Mouse (Mus musculus) intestine, embryonic 16.5 days (tissue): ENCODE data around the gene Acnat1. TPM values are rescaled to one million over a fixed set of nuclear protein-coding genes. Genes with fewer than 3 reads are reported as not detected.
"Not testable (repeated sequence)": the region's sequence is repeated elsewhere in the genome, so short reads cannot be mapped to it uniquely, and the experiment has no call there.

ENCODE experiments used
- ATAC-seq: fragments of 200-750 bp; cut with Nextera tagmentation; 2 replicates; pipeline ENCODE4 v1.8.0; 2017; ENCODE audit warnings: moderate TSS enrichment, moderate library complexity
- H3K27ac ChIP-seq: fragments of 300-500 bp; sonication (generic); 2 replicates; pipeline ENCODE4 v1.5.1; 2014; ENCODE audit warnings: mild to moderate bottlenecking, low read length
- H3K27me3 ChIP-seq: fragments of 300-500 bp; sonication (generic); replicated peaks from 2 replicates; pipeline ENCODE4 v1.6.1; 2014; ENCODE audit warnings: low read length, control low read depth, mixed read lengths; ENCODE audit not compliant: control insufficient read depth, insufficient read depth
- H3K36me3 ChIP-seq: fragments of 300-500 bp; sonication (generic); 2 replicates; pipeline ENCODE4 v1.6.1; 2014; ENCODE audit warnings: low read length, control low read depth; ENCODE audit not compliant: control insufficient read depth, insufficient read depth
- H3K4me1 ChIP-seq: fragments of 300-500 bp; sonication (generic); 2 replicates; pipeline ENCODE4 v1.6.1; 2014; ENCODE audit warnings: low read length, control low read depth, mixed read lengths; ENCODE audit not compliant: control insufficient read depth, insufficient read depth
- H3K4me2 ChIP-seq: fragments of 300-500 bp; sonication (generic); 2 replicates; pipeline ENCODE4 v1.6.1; 2014; ENCODE audit warnings: low read depth, low read length, control low read depth
- H3K4me3 ChIP-seq: fragments of 300-500 bp; sonication (generic); 2 replicates; pipeline ENCODE4 v1.5.1; 2014; ENCODE audit warnings: mild to moderate bottlenecking, low read length
- H3K9ac ChIP-seq: fragments of 300-500 bp; sonication (generic); 2 replicates; pipeline ENCODE4 v1.6.1; 2014; ENCODE audit warnings: low read depth, low read length
- H3K9me3 ChIP-seq: fragments of 300-500 bp; sonication (generic); 2 replicates; pipeline ENCODE4 v1.6.1; 2016; ENCODE audit warnings: low read length, control low read depth; ENCODE audit not compliant: control insufficient read depth
- WGBS: fragments of 180-500 bp; shearing (Covaris S2); extraction: QIAGEN DNeasy Blood & Tissue Kit; methylation state at CpG from one replicate; pipeline ENCODE4 v1.1.7; 2014; 5-methylcytosine and 5-hydroxymethylcytosine counted together
- polyA plus RNA-seq: library from polyadenylated mRNA; unstranded; fragments of >200 nt; fragmentation: Nextera tagmentation; extraction: Ambion mirVana; gene quantifications from 2 replicates; pipeline ENCODE4 v1.2.1, GENCODE M21; 2015

Gene Acnat1
- polyA plus RNA-seq, 1 experiment from 2014 or later: 6.8 TPM

DNA sequence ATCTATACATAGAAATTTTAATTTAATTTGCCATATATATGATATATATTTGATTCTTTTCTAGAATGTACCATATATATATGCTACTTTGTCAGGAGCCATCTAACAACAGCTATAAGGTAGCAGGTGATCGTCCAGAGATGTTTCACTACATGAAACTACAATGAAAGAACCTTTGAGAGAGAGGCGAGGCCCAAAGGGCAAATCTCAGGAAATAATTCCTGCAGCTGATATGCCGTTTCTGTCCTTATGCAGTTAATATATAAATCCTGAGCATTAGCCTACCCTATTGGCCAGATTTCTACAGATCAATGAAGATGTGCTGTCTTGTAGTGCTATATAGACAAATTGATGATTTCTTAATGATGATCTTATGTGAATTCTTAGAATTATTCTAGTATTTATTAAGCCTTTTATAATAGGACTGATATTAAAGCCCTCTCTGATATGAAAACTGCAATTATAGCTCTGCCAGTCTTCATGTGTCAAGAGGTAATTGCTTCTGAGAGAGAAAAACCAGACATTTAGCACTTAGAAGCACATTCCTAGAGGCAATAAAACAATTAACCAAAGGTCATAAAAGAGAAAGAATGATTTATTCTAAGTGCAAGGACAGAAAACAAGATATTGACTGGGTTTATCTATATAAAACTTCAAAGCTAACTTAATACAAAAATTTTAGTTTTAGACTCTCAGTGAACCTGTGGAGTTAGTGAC lies 4.1 kb downstream of the Acnat1 start:
- H3K4me1 ChIP-seq: 0 out of 2 replicates have a peak, but pooled peaks cover 2% of the 10 kb centered on the region
- H3K9ac ChIP-seq: no peak overlapping the region
- H3K9me3 ChIP-seq: 0 out of 2 replicates have a peak, but pooled peaks cover 3% of the 10 kb centered on the region
- H3K4me2 ChIP-seq: no peak overlapping the region
- H3K4me3 ChIP-seq: no peak overlapping the region
- no peaks in the 10 kb centered on the region for H3K27me3 ChIP-seq
- WGBS: 56% methylated on average over 3 of the region's 3 CpGs
- no peak overlapping the region for H3K27ac ChIP-seq
- peak; percentile 68 for ATAC-seq
- H3K36me3 ChIP-seq: peaks cover 12% of the 10 kb centered on the region; the same call in 1 of the 2 replicates

GRCm38 (mm10) chr4:49467360-49467759 lies 6.4 kb downstream of the Acnat1 start:
- Histone ChIP-seq H3K27me3 (no peaks in the 10 kb centered on the region), H3K9ac (no peak overlapping the region), H3K27ac (no peak overlapping the region), H3K36me3 (peaks cover 12% of the 10 kb centered on the region; the same call in 1 of the 2 replicates), H3K4me3 (no peak overlapping the region), H3K9me3 (0 out of 2 replicates have a peak, but pooled peaks cover 3% of the 10 kb centered on the region), H3K4me1 (0 out of 2 replicates have a peak, but pooled peaks cover 2% of the 10 kb centered on the region), H3K4me2 (no peak overlapping the region)
- whole genome bisulfite sequencing: 97% methylated on average over 6 of the region's 6 CpGs
- ATAC-seq: no peak

DNA sequence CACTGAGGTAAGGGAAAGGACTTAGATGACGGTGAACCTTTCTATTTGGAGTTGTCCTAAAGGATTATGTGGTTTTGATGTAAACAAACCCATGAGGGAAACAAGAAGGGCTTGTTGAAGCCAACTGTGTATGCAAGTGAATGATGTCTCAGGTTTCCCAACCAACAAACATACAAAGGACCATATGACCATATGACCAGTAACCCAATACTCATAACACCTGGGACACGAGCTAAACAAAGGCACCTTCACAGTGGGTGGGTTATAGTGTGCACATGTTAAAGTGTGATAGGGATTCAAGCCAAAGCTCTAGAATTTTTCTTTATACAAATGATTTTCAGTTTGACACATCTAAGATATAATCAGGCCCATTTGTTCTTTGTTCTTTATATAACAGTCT lies 17.5 kb downstream of the Acnat1 start:
- Histone ChIP-seq H3K27me3 (no peaks in the 10 kb centered on the region), H3K4me1 (no peaks in the 10 kb centered on the region), H3K27ac (no peak overlapping the region), H3K4me2 (no peak overlapping the region), H3K4me3 (no peak overlapping the region), H3K9ac (no peak overlapping the region), H3K36me3 (no peaks in the 10 kb centered on the region), H3K9me3 (no peaks in the 10 kb centered on the region)
- 66% methylated on average over 2 of the region's 2 CpGs for WGBS
- ATAC-seq: no peak

- H3K4me1 ChIP-seq: no peaks in the 10 kb centered on the region
- no peaks in the 10 kb centered on the region for H3K27me3 ChIP-seq
- H3K4me3 ChIP-seq: no peak overlapping the region
- 47% methylated on average over 1 of the region's 1 CpGs for WGBS
- no peak overlapping the region for H3K27ac ChIP-seq
- no peaks in the 10 kb centered on the region for H3K36me3 ChIP-seq
- H3K9ac ChIP-seq: no peak overlapping the region
- no peak overlapping the region for H3K4me2 ChIP-seq
- no peak for ATAC-seq
- H3K9me3 ChIP-seq: no peaks in the 10 kb centered on the region
Observed at GRCm38 (mm10) chr4:49451848-49452551, 21.7 kb downstream of the Acnat1 start.

- not testable (repeated sequence) for H3K9me3 ChIP-seq, H3K27ac ChIP-seq, H3K4me3 ChIP-seq, H3K36me3 ChIP-seq, H3K27me3 ChIP-seq, H3K4me1 ChIP-seq, H3K4me2 ChIP-seq, H3K9ac ChIP-seq
- ATAC-seq: peak; percentile 69
- WGBS: 29% methylated on average over 1 of the region's 1 CpGs
Observed at GRCm38 (mm10) chr4:49451133-49451847, 22.4 kb downstream of the Acnat1 start.

DNA sequence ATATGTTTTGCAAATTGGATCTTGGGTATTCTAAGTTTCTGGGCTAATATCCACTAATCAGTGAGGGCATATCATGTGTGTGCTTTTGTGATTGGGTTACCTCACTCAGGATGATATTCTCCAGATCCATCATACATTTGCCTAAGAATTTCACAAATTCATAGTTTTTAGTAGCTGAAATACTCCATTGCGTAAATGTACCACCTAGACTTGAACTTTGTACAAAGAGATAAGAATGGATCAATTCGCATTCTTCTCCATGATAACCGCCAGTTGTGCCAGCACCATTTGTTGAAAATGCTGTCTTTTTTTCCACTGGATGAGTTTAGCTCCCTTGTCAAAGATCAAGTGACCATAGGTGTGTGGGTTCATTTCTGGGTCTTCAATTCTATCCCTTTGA lies 36.7 kb downstream of the Acnat1 start:
- H3K4me2 ChIP-seq, H3K9me3 ChIP-seq, H3K27ac ChIP-seq, H3K4me3 ChIP-seq, H3K9ac ChIP-seq, H3K36me3 ChIP-seq, H3K27me3 ChIP-seq, ATAC-seq, H3K4me1 ChIP-seq: not testable (repeated sequence)
- WGBS: 81% methylated on average over 3 of the region's 3 CpGs

DNA sequence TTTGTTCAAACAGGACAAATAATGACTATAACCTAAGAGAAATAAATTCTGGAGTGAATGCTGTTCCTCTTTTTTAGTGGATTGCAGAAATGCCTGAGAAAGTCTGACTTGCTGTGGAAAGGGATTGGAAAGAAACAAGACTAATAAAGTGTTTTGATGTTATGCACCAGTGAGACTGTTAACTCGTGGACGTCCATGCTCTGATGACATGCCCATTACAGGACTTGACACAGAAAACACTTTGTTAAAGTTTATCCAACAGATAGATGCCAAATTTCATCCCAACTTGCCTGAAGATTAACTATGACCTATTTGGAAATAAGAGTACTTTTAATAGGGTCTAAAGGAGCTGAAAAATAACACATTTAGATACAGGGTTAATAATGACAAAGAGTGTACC lies 63.6 kb downstream of the Acnat1 start:
- H3K27ac ChIP-seq, H3K36me3 ChIP-seq, H3K27me3 ChIP-seq, H3K9me3 ChIP-seq, H3K4me2 ChIP-seq, H3K4me1 ChIP-seq, H3K4me3 ChIP-seq, ATAC-seq, H3K9ac ChIP-seq: not testable (repeated sequence)
- 70% methylated on average over 2 of the region's 2 CpGs for WGBS

DNA sequence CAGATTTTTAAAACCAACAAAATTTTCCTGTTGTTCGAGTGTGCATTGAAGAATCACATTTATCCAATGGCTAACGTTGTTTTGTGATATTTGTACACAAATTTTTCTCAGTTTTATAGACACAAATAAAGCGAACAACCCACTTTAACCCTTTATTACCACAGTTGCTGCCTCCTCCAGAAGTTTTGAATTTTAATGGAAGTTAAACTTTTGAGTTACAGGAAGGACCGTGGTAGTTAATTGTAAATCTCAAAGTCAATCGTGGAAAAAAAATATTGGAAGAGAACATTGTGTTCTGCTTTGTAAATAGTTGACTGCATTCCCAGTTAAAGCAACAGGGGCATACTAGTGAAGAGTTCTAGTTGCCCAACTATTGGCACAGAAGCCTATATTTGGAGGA lies 65.8 kb downstream of the Acnat1 start, which contains the start of gene Acnat2:
TSS of gene Acnat2 (minus strand) at position 195 of the 400 bp plus-strand sequence.
- not testable (repeated sequence) for H3K27me3 ChIP-seq, H3K9ac ChIP-seq, ATAC-seq, H3K9me3 ChIP-seq, H3K4me2 ChIP-seq, H3K4me3 ChIP-seq, H3K27ac ChIP-seq, H3K4me1 ChIP-seq, H3K36me3 ChIP-seq
- 82% methylated on average over 5 of the region's 5 CpGs for WGBS
